Mouse (Mus musculus): ENCODE results near the gene Fut1. TPM values are rescaled to one million over a fixed set of nuclear protein-coding genes. Genes with fewer than 3 reads are reported as not detected.

The Fut1 gene
- total RNA-seq, 2 experiments from 2014 or later, result not detected

DNA sequence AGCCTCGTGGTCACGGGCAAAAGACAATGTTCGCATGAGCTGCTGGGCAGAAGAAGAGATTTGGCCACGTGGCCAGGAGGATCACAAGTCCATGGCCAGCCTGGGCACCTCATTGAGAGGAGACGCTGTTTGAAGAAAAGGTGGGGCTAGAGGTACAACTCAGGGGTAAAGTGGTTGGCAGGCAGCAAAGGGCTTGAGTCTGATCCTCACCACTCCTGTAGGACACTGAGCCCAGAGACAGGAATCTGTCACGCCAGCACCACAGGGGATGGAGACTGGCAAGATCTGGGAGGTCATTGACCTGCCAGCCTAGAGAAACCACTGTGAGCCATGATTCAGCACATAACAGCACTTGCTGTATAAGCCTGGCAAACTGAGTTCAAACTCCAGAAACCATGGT is 19.6 kb upstream of the Fut1 start:
- no peak for ATAC-seq (replicated peaks; ENCODE audit: low FRiP score, poor library complexity, severe bottlenecking)

DNA sequence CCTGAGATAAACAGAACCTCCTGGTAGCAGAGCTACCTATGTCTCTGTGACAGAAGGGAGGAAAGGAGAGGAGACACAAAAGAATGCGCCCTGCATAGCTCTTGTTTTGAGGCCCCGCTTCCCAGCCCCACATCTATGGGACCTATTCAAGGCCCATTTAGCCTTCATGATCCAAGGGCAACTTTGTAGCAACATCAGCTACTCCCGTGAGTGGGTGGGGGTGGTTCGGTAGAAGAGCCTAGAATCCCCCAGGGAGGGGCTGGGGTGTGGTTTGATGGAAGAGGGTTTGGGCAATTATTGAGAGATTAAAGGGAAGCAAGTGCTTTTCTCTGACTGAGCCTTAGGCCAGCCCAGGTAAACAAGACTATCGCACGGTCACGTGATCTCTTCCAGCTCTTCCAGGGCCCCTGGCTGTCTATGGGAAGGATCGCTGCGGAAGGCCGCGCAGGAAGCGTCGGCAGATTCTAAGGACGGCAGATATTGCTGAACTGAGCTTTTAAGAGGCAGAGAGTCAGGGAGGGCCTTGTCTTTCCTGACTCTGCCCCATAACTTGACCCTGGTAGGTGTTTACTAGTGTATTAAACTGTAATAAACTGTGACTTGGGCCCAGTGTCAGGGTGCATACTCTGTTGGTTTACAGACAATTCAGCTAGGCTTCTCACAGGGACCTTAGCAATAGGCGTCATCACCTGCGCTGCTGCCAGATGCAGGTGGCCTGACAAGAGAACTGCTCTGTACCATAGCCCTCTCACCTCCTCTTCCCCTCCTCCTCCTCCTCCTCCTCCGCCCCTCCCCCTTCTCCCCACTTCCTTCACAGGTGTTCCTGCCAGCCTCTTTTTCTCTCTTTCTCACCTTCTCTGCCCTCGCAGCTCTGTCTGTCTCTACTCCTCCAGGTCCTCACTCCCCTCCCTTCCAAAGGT is 17.9 kb upstream of the Fut1 start:
- no peak for ATAC-seq (replicated peaks; ENCODE audit: low FRiP score, poor library complexity, severe bottlenecking)

DNA sequence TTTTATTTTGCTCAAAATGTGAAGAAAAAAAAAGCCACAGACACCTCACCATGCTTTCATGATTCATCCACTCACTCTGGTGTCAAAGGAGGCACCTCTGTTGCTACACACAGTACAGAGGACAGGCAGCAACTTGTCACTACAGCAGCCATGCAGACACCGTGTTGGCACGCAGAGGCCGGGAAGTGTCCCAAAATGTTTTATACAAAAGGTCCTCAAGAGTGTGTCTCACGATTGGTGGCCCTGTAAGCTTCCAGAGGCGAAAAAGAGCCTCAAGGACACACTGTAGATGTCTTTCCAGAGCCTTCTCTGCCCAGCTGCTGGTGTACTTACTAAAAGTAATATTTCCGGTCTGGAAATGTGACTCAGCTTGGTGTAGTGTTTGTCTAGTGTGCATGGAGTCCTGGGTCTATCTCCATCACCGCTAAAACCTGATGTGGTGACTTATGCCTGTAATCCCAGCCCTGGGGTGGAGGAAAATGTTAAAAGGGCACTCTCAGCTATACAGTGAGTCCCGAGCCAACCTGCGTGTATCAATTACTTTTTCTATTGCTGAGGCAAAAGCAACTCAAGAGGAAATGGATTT is 11.3 kb upstream of the Fut1 start:
- no peak for ATAC-seq (replicated peaks; ENCODE audit: low FRiP score, poor library complexity, severe bottlenecking)

DNA sequence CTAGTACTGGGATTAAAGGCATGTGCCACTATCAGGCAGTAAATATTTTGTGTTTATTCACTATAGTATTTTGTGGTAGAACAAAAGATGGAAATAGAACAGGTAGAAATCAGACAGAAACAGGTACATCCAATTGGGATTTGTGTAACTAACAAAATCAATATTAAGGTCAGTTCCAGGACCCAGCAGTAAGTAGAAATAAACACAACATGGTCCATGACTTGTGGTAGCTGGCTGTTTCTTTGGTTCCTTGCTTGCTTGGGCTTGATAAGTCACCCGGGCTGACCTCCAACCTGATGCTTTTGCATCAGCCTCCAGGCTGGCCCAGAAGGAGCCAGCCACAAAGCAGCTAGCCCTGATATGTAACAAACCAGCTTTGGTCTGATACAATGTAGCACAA is 7.6 kb upstream of the Fut1 start:
- ATAC-seq (replicated peaks; ENCODE audit: low FRiP score, poor library complexity, severe bottlenecking), result no peak

DNA sequence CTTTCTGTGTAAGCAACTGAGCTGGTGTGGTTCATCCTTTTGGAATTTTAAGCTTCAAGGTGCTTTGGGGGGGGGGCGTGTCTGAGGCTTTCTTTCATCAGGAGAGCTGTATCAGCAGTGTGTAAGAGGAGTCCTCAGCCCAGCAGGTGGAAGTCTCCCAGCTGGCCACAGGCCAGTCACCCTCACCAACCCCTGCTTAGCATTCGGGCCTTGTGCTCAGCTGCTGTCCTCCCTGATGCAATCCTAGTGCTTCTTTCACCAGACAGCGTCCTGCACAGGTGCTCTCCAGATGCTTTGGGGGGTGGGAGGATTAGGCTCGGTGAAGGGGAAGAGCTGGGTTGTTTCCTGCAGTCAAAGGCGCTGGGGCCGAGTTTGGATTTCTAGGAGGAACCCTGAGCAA is 812 bp upstream of the Fut1 start:
- no peak for ATAC-seq (replicated peaks; ENCODE audit: low FRiP score, poor library complexity, severe bottlenecking)

DNA sequence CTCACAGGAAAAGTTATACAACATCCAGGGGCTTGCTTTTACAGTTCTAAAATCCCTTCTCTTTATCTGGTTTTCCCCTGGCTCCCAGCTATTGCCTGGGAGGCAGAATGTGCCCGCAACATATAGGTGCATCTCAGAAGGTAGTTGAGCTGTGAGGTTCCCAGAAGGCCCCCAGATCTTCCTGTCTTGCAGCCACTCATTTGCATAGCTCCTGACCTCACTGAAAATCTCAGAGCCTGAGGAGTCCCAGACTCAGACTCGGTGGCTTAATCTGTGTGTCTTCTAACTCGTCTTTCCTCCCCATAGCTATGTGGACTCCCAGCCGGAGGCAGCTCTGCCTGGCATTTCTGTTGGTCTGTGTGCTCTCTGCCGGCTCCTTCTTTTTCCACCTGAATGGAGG is 1.2 kb downstream of the Fut1 start:
- no peak for ATAC-seq (replicated peaks; ENCODE audit: low FRiP score, poor library complexity, severe bottlenecking)

DNA sequence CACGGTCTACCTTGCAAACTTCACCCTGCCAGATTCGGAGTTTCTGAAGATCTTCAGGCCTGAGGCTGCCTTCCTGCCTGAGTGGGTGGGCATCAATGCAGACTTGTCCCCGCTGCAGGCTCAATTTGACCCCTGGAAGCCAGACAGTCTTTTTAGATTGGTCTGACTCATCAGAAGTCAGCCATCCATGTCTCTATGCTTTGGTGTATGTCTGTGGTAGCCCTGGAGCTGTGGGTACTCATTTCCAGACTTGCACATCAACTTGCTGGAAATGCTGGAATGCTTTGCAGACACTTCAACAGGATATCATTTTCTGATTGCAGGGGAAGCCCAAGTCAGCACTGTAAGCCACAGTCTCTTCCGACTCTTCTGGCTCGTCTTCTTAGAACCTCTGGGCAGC is 2.5 kb downstream of the Fut1 start:
- no peak for ATAC-seq (replicated peaks; ENCODE audit: low FRiP score, poor library complexity, severe bottlenecking)

DNA sequence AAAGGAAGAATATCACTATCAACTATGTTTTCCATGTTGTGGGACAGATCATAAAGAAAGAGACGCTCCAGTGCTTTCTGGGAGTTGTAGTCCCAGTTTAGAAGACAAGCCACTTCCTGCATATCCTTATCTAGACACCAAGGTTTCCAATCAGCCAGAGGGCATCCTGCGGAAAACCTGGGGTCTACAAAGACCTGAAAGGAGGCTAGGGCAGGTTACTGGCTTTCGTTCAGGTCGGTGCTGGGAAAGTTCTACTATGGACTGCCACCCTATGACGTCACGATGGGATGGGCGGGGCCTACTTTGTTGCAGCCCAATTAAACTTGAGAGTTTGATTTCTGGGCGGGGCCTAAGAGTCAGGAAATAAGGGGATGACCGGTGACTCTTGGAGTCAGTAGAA is 4.4 kb downstream of the Fut1 start, which contains the start of gene Izumo1:
Gene Izumo1 (plus strand): TSS at position 369 of the 400 bp plus-strand sequence.
- no peak for ATAC-seq (replicated peaks; ENCODE audit: low FRiP score, poor library complexity, severe bottlenecking)

DNA sequence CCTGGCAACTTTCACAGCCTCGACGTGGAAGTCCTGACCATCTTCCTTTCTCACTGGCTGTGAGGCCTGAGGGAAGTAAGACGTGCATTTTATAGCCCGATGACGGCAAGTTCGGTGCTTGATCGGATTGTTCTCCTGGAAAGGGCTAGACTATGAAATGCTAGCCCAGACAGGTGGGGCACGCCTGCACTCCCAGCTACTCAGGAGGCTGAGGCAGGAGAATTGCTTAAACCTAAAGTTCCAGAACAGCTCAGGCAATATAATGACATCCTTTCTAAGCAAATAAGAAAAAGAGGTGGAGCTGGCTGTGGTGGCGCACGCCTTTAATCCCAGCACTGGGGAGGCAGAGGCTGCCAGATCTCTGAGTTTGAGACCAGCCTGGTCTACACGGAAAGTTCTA is 6.4 kb downstream of the Fut1 start:
- ATAC-seq (replicated peaks; ENCODE audit: low FRiP score, poor library complexity, severe bottlenecking), result no peak

DNA sequence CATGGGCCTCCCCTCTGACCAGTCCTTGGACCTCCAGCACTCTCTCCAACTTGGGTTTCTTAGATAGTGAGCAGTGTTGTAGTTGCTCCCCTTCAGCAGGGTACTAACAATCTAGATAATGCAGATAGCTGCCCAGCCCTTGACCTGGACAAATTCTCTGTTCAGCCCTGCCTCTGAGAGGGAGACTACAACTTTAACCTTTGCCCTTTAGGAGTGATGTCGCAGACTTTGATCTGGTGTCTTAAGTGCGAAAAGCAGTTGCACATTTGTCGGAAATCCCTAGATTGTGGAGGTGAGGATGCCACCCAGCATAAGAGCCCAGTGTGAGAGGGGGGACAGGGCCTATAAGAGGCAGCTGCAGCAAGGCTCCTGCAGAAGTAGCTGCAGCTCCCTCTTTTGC is 7.6 kb downstream of the Fut1 start:
- ATAC-seq (replicated peaks; ENCODE audit: low FRiP score, poor library complexity, severe bottlenecking), result no peak

DNA sequence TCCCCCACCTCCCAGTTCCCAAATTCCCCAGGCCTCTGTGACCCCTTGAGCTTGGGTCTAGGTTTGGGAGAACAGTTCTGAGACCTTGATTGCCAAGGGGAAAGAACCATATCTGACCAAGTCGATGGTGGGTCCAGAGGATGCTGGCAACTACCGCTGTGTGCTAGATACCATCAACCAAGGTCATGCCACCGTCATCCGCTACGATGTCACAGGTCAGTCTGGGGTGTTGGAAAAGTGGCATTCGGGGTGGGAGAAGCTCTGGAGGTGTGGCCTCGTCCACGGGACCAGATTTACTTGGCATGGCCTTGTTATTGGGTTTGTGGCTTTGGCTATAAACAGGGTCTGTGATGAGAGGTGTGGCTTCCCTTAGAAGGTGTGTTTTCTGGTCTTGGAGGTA is 8.4 kb downstream of the Fut1 start:
- ATAC-seq (replicated peaks; ENCODE audit: low FRiP score, poor library complexity, severe bottlenecking), result no peak

DNA sequence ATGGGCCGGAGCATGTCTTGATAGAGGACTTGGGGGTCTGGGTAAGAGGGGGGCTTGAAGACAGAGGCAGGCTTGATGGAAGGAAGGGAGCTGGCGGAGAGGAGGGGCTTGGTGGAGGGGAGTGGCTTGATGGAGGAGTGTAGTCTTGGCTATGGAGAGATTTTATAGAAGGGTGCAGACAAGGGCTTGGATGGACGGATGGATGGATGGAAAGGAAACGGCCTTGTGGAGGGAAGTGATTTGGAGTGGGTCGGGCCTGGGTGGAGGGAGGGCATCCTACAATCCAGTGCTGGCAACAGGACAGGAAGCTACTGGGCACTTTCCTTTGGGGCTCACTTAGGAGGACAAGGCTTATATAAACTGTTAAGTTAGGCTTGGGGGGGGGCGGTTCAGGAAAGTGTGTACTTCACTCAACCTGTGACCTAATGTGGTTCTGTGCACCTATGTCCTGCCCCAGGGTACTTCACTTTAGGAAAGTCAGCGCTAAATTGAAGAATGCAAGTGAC is 9.5 kb downstream of the Fut1 start:
- no peak for ATAC-seq (replicated peaks; ENCODE audit: low FRiP score, poor library complexity, severe bottlenecking)

DNA sequence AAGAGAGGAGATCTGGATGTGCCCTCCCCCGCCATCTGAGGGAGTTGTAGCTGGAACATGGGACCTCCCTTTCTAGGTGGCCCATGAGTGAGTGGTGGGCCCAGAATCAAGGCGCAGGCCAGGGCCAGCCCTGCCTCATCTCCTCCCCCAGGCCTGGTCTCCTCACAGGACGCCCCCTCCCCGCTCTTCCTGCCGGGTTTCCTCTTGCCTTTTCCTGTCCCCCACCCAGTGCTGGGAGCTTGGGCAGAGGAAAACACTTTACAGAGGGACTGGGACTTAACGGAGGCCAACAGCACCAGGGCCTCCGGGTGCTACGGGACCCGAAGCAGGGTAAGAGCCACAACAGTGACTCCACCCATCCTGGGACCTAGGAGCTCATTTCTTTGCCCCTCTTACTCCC is 10.2 kb downstream of the Fut1 start, which contains the start of gene Rasip1:
Gene Rasip1 (plus strand): TSS at position 228 of the 400 bp plus-strand sequence.
- ATAC-seq (replicated peaks; ENCODE audit: low FRiP score, poor library complexity, severe bottlenecking), result no peak

DNA sequence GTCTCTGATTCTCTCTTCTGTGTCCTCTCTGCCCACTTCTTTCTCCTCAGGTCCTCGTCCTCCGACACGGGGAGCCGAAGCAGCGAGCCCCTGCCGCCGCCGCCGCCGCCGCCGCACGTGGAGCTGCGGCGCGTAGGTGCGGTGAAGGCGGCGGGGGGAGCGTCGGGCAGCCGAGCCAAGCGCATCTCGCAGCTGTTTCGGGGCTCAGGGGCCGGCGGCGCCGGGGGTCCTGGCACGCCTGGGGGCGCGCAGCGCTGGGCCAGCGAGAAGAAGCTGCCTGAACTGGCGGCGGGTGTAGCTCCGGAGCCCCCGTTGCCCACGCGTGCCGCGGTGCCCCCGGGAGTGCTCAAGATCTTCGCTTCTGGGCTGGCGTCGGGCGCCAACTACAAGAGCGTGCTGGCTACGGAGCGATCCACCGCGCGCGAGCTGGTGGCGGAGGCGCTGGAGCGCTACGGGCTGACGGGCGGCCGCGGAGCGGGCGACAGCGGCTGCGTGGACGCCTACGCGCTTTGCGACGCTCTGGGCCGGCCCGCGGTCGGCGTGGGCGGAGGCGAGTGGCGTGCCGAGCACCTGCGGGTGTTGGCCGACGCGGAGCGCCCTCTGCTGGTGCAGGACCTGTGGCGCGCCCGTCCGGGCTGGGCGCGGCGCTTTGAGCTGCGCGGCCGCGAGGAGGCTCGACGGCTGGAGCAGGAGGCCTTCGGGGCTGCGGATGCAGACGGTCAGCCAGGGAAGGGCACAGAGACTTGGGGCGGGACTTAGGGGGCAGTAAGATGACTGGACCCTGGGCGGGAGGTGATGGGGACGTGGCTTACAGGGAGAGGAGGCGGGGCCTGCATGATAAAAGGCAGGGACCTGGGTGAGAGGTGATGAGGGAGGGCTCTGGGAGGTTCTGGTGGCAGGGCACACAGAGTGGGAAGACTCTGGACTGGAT is 11.5 kb downstream of the Fut1 start:
- peak; percentile 75 for ATAC-seq (replicated peaks; ENCODE audit: low FRiP score, poor library complexity, severe bottlenecking)

DNA sequence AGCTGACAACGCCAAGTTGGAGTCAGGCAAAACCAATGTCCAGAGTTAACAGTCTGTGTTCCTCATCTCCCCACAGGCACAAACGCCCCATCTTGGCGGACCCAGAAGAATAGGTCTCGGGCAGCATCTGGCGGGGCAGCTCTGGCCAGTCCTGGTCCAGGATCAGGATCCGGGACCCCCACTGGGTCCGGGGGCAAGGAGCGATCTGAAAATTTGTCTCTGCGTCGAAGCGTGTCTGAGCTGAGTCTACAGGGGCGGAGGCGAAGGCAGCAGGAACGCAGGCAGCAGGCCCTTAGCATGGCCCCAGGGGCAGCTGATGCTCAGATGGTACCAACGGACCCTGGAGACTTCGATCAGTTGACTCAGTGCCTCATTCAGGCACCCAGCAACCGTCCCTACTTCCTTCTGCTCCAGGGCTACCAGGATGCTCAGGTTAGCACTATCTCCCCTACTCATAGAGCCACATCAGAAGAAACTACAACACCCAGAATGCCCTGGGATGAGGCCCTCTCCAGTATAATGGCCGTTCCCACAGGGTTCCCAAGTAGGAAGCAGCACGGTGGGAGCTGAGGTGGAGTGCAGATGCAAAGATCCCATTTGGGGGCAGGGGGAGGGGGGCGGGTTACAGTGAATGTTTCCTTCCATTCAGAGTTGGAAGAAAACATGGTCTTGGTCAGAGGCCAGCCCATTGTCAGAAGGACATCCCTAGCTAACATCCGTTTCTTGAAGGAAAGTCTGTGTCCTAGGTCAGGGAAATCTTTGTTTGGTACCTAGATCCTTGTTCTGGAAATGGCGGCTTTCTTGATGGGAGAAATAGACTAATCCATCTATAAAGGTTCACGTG is 13.2 kb downstream of the Fut1 start:
- no peak for ATAC-seq (replicated peaks; ENCODE audit: low FRiP score, poor library complexity, severe bottlenecking)

DNA sequence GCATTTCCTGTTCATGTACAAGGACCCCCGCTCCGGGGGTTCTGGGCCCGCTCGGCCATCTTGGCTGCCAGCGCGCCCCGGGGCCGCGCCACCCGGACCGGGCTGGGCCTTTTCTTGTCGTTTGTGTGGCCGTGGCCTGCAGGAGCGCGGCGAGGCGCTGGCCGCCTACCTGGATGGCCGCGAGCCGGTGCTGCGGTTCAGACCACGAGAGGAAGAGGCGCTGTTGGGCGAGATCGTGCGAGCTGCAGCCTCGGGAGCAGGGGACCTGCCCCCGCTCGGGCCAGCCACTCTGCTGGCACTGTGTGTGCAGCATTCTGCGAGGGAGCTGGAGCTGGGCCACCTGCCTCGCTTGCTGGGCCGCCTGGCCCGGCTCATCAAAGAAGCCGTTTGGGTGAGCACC is 15.4 kb downstream of the Fut1 start:
- ATAC-seq (replicated peaks; ENCODE audit: low FRiP score, poor library complexity, severe bottlenecking), result no peak

DNA sequence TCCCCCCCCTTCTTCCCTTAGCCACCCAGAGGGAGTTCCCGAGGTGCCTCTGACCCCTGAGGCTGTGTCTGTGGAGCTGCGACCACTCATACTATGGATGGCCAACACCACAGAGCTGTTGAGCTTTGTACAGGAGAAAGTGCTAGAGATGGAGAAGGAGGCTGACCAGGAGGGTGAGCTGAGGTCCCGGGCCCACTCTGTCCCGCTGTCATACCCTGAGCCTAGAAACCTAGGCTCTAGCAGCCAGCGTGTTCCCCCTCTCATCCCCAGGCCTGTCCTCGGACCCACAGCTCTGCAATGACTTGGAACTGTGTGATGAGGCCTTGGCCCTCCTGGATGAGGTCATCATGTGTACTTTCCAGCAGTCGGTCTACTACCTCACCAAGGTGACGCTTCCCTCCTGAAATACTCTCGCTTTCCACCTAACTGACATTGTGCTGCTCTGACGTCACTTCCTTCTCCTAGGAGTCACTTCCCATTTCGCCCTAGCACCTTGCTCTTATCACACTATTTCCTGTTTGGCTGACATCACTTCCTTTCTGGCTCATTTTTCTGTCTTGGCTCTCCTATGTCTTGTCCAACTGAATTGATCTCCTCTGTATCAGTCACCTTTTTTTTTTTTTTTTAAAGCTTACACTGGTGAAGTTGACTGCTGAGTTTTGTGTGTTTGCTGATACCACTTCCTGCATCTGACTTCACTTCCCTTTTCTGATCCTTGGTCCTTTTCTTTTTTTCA is 18.0 kb downstream of the Fut1 start:
- ATAC-seq (replicated peaks; ENCODE audit: low FRiP score, poor library complexity, severe bottlenecking), result no peak
